Mouse (Mus musculus): ENCODE measurements around the gene Efemp2. TPM values are rescaled to one million over a fixed set of nuclear protein-coding genes. Genes with fewer than 3 reads are reported as not detected.
"Not testable (repeated sequence)": the region's sequence is repeated elsewhere in the genome, so short reads cannot be mapped to it uniquely, and the experiment has no call there.

The Efemp2 gene
- polyA plus RNA-seq, 1 experiment from 2014 or later, result 41.3 TPM

DNA sequence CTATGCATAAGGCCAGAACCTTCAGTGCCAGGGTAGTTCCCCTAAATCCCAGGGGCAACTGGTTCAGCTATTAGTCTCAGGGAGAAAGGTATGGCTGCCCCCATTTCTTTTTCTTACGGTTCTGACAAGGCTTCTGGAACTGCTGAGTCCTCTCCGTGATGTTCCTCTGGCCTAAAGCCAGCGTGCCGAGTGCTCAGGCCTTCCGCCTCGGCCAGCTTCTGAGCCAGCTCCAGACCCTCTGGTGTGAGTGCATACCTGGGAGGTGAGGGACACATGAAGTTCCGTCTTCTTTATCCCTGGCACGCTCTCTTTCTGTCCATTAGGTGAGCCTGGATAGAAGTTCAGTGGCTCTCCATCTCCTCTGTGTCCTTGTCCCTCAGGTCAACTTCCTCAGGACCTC, 11.6 kb downstream of the Efemp2 start:
- Histone ChIP-seq H3K4me2 (no peak overlapping the region), H3K9ac (no peak overlapping the region), H3K4me1 (peaks cover 32% of the 10 kb centered on the region), H3K9me3 (no peaks in the 10 kb centered on the region), H3K36me3 (replicated peaks) (peaks cover 13% of the 10 kb centered on the region; the same call in 1 of the 2 replicates), H3K27me3 (replicated peaks) (no peaks in the 10 kb centered on the region), H3K4me3 (no peak overlapping the region), H3K27ac (no peak overlapping the region)
- no peak for ATAC-seq (replicated peaks)
- 92% methylated on average over 8 of the region's 8 CpGs for whole genome bisulfite sequencing

DNA sequence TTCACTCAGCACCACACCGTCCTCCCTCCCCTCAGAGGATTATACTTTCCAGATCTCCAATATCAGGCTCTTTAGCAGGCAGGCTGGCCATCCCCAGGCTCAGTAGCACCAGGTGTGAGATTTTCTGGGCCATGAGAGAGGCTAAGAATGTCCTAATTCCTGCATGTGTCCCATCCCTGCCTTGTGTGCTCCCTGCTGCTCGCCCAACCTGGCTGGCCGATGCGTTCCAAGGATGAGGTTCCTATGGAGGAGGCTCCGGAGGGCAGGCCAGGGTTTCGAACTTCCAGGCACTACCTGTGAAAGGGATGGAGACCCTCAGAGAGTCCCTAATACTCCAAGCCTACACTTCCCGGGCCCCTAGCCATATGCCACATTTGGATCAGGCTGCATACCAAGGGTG, 12.1 kb downstream of the Efemp2 start:
- H3K36me3 ChIP-seq (replicated peaks), result peaks cover 13% of the 10 kb centered on the region; the same call in 1 of the 2 replicates
- no peak overlapping the region for H3K4me3 ChIP-seq
- H3K27me3 ChIP-seq (replicated peaks), result no peaks in the 10 kb centered on the region
- no peak overlapping the region for H3K4me2 ChIP-seq
- 98% methylated on average over 7 of the region's 7 CpGs for WGBS
- ATAC-seq (replicated peaks), result no peak
- H3K27ac ChIP-seq, result no peak overlapping the region
- H3K4me1 ChIP-seq, result peaks cover 32% of the 10 kb centered on the region
- H3K9ac ChIP-seq, result no peak overlapping the region
- H3K9me3 ChIP-seq, result no peaks in the 10 kb centered on the region

GRCm38 (mm10) chr19:5486286-5486685, 12.5 kb downstream of the Efemp2 start:
- Histone ChIP-seq H3K4me1 (peaks cover 32% of the 10 kb centered on the region), H3K4me3 (no peak overlapping the region), H3K27ac (no peak overlapping the region), H3K9me3 (no peaks in the 10 kb centered on the region), H3K36me3 (replicated peaks) (peaks cover 13% of the 10 kb centered on the region; the same call in 1 of the 2 replicates), H3K9ac (no peak overlapping the region), H3K27me3 (replicated peaks) (no peaks in the 10 kb centered on the region), H3K4me2 (no peak overlapping the region)
- no peak for ATAC-seq (replicated peaks)
- WGBS, result 94% methylated on average over 8 of the region's 8 CpGs

DNA sequence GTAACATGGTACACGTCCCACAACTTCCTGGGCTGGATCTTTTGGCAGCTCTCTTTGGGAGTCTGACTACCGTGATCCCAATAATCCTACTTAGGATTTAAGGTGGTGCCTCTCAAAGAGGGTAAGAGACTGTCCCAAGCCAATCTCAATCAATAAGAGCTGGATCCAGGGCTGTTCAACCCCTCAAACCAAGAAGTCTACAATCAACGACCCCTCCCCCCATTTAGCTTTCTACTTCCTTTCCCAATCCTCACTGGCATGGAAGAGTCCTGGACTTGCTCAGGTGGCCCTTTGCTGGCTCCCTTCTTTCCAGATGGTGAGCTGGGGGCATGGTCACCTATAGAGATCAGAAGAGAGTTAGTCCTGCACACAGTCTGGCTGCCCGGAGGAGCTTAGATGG, 13.0 kb downstream of the Efemp2 start:
- Histone ChIP-seq H3K36me3 (replicated peaks) (peaks cover 13% of the 10 kb centered on the region; the same call in 1 of the 2 replicates), H3K9me3 (no peaks in the 10 kb centered on the region), H3K9ac (no peak overlapping the region), H3K4me1 (peaks cover 37% of the 10 kb centered on the region), H3K27me3 (replicated peaks) (no peaks in the 10 kb centered on the region), H3K4me2 (peak overlapping the region; percentile 83), H3K27ac (peak overlapping the region; percentile 96; the same call in 1 of the 2 replicates), H3K4me3 (0 out of 2 replicates have a peak overlapping the region, but pooled peaks have one; percentile 62)
- ATAC-seq (replicated peaks), result no peak
- WGBS, result 87% methylated on average over 4 of the region's 4 CpGs

DNA sequence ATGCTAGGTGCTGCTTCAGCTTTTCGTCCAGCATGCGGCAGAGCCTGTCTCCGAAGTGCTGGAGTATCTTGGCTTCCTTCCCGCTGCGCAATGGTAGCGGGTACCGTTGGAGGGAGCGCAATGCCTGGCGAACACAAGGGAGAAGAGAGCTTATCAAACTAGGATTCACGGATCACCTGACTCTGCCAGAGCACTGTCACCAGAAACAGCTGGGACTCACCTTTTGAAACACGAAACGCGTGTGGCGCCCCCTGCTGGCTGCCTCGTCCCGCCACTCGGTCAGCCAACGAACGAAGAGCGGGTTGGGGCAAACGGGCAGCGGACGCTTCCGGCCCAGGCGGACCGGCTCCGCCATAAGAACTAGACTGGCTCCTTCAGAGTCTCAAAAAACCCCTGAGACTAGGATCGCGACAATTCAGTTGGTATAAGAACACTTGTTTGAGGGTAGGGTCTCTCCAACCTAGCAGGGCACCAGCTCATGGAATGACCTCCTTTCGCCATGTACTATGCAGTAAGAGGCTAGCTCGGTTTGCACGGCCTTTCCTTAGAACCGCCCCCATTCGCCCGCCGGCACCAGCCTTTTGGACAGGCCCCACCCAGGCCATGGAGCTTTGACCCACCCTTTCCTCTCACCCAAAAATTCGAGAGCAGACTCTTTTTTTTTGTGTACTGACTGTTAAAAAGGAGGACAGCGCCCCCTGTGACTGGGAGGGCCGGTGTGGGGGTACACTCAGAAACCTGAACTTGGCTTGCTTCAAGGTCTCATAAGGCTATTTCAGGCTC, 14.2 kb downstream of the Efemp2 start, which contains the start of gene Mus81:
TSS of gene Mus81 (minus strand) at position 635 of the 783 bp plus-strand sequence.
- H3K36me3 ChIP-seq (replicated peaks), result peaks cover 10% of the 10 kb centered on the region
- peaks cover 49% of the 10 kb centered on the region for H3K4me1 ChIP-seq
- H3K4me2 ChIP-seq, result peak within 1 kb of the TSS; percentile 83
- H3K9ac ChIP-seq, result peak within 1 kb of the TSS; percentile 66
- ATAC-seq (replicated peaks), result peak; percentile 58
- no peaks in the 10 kb centered on the region for H3K9me3 ChIP-seq
- WGBS, result under 1% methylated on average over 39 of the region's 39 CpGs
- H3K27me3 ChIP-seq (replicated peaks), result no peaks in the 10 kb centered on the region
- peak within 1 kb of the TSS; percentile 62 for H3K4me3 ChIP-seq
- peak within 1 kb of the TSS; percentile 96 for H3K27ac ChIP-seq

GRCm38 (mm10) chr19:5488878-5489571, 15.3 kb downstream of the Efemp2 start:
- H3K9ac ChIP-seq, result peak overlapping the region; percentile 39
- peaks cover 52% of the 10 kb centered on the region for H3K4me1 ChIP-seq
- no peaks in the 10 kb centered on the region for H3K9me3 ChIP-seq
- peak; percentile 75 for ATAC-seq (replicated peaks)
- peak overlapping the region; percentile 62 for H3K4me3 ChIP-seq
- peaks cover 15% of the 10 kb centered on the region for H3K36me3 ChIP-seq (replicated peaks)
- no peaks in the 10 kb centered on the region for H3K27me3 ChIP-seq (replicated peaks)
- peak overlapping the region; percentile 83 for H3K4me2 ChIP-seq
- under 1% methylated on average over 26 of the region's 26 CpGs for WGBS
- H3K27ac ChIP-seq, result peak overlapping the region; percentile 96

- Histone ChIP-seq H3K36me3 (replicated peaks) (peaks cover 20% of the 10 kb centered on the region), H3K4me1 (peaks cover 52% of the 10 kb centered on the region), H3K27ac (peak overlapping the region; percentile 96), H3K4me3 (peak overlapping the region; percentile 83), H3K4me2 (peak overlapping the region; percentile 83)
- not testable (repeated sequence) for ATAC-seq (replicated peaks); H3K9ac ChIP-seq; H3K27me3 ChIP-seq (replicated peaks); H3K9me3 ChIP-seq
- WGBS, result 48% methylated on average over 10 of the region's 10 CpGs
Measured at GRCm38 (mm10) chr19:5489721-5490120, 16.0 kb downstream of the Efemp2 start.

- Histone ChIP-seq H3K27me3 (replicated peaks) (no peaks in the 10 kb centered on the region), H3K4me2 (peak within 1 kb of the TSS; percentile 83), H3K4me1 (peaks cover 52% of the 10 kb centered on the region), H3K9ac (peak within 1 kb of the TSS; percentile 88), H3K36me3 (replicated peaks) (peaks cover 21% of the 10 kb centered on the region), H3K27ac (peak within 1 kb of the TSS; percentile 96), H3K9me3 (no peaks in the 10 kb centered on the region), H3K4me3 (peak within 1 kb of the TSS; percentile 83)
- WGBS, result under 1% methylated on average over 62 of the region's 62 CpGs
- ATAC-seq (replicated peaks), result peak; percentile 77
Measured at GRCm38 (mm10) chr19:5490313-5490897, 16.7 kb downstream of the Efemp2 start, which contains the start of gene Cfl1. Gene Cfl1 (plus strand): TSS chr19:5490455.

DNA sequence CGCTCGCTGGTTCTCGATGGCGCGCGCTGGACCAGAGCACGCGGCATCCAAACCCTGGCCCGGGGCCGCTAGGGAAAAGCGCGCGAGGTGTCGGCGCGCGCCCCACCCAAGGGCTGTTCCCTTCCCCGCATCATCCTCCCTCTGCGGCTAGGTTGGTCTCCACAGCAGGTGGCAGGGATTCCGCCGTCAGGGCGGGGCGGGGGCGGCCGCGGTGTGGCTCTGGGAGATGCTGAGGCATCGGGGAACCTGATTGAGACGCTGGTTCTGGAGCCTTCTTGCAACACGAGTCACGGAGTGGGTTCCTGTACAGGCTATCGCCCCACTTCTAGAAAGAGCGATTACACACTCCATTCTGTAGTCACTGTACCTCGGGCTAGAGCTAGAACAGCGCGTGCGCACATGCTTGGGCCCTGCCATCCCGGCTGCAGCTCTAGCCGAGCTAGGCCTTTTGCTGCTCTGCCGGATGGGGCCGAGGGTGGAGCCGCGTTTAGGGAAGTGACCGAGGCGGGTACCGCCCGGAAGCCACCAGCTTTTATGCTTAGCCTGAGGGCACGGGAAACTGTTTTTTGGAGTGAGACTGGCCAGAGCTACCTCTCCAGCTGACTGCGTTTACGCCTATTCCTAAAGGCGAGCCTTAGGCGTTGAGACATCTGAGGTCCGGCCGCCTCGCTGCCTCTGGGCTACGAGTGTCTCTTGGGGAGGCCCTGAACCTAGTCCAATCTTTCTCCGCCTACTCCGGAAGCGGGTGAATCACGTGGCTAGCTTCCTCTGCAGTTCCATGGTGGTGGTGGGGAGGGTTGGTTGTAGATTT, 17.3 kb downstream of the Efemp2 start:
- Histone ChIP-seq H3K27ac (peak overlapping the region; percentile 96), H3K4me3 (peak overlapping the region; percentile 83), H3K27me3 (replicated peaks) (no peaks in the 10 kb centered on the region), H3K4me1 (peaks cover 52% of the 10 kb centered on the region), H3K4me2 (peak overlapping the region; percentile 81), H3K9me3 (no peaks in the 10 kb centered on the region), H3K9ac (peak overlapping the region; percentile 88), H3K36me3 (replicated peaks) (peaks cover 28% of the 10 kb centered on the region)
- WGBS, result under 1% methylated on average over 59 of the region's 59 CpGs
- ATAC-seq (replicated peaks), result peak; percentile 45

DNA sequence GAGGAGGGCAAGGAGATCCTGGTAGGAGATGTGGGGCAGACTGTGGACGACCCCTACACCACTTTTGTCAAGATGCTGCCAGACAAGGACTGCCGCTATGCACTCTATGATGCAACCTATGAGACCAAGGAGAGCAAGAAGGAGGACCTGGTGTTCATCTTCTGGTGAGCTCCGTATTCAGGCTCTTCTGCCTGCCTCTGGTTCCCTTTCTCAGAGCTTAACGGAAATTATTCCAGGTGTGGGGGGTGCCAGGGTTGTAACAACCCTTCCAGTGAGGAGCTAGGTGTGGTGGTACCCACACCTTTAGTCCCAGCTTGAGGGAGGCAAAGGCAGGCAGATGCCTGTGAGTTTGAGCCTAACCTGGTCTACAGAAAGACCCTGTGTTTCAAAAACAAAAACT, 18.9 kb downstream of the Efemp2 start:
- H3K27ac ChIP-seq, result no peak overlapping the region
- no peak for ATAC-seq (replicated peaks)
- H3K4me3 ChIP-seq, result peak overlapping the region; percentile 83; the same call in 1 of the 2 replicates
- H3K4me1 ChIP-seq, result peaks cover 37% of the 10 kb centered on the region
- H3K9ac ChIP-seq, result no peak overlapping the region
- 85% methylated on average over 4 of the region's 4 CpGs for WGBS
- H3K27me3 ChIP-seq (replicated peaks), result no peaks in the 10 kb centered on the region
- H3K4me2 ChIP-seq, result no peak overlapping the region
- no peaks in the 10 kb centered on the region for H3K9me3 ChIP-seq
- H3K36me3 ChIP-seq (replicated peaks), result peaks cover 43% of the 10 kb centered on the region

DNA sequence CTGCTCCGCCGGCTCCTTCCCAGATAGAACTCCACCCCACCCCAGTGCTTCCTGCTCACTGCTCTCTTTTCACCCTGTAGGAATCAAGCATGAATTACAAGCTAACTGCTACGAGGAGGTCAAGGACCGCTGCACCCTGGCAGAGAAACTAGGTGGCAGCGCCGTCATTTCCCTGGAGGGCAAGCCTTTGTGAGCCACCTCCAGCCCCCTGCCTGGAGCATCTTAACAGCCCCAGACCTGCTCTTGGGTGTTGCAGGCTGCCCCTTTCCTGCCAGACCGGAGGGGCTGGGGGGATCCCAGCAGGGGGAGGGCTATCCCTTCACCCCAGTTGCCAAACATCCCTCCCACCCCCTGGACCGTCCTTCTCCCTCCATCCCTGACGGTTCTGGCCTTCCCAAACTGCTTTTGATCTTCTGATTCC, 19.6 kb downstream of the Efemp2 start:
- H3K27ac ChIP-seq; H3K4me2 ChIP-seq; ATAC-seq (replicated peaks); H3K4me3 ChIP-seq; H3K27me3 ChIP-seq (replicated peaks); H3K9ac ChIP-seq; H3K9me3 ChIP-seq: not testable (repeated sequence)
- peaks cover 49% of the 10 kb centered on the region for H3K36me3 ChIP-seq (replicated peaks)
- peaks cover 36% of the 10 kb centered on the region for H3K4me1 ChIP-seq
- 63% methylated on average over 9 of the region's 9 CpGs for WGBS

All from midbrain, embryonic 15.5 days (tissue).